Mouse (Mus musculus): ENCODE results near the gene Robo1. TPM values are rescaled to one million over a fixed set of nuclear protein-coding genes. Genes with fewer than 3 reads are reported as not detected.

Gene Robo1
- polyA plus RNA-seq, 1 experiment, result 74.4 TPM

GRCm38 (mm10) chr16:72924423-72925224, 616.5 kb downstream of the Robo1 start:
- Histone ChIP-seq H3K4me3 (ENCODE audit: insufficient read depth, low read depth, low read length) (no peak overlapping the region), H3K27ac (ENCODE audit: insufficient read depth, low read depth, low read length) (no peak overlapping the region), H3K4me1 (ENCODE audit: control insufficient read depth, insufficient read depth, low read length) (no peaks in the 10 kb centered on the region)
- TF ChIP-seq CTCF (IDR thresholded peaks at IDR 0.05; ENCODE audit: insufficient read depth, low read depth, low read length), result no peak
- TF ChIP-seq POLR2A (IDR thresholded peaks at IDR 0.05; ENCODE audit: insufficient read depth, low read depth, low read length), result no peak
- WGBS, result 12% methylated on average over 15 of the region's 15 CpGs

- no peak for TF ChIP-seq POLR2A (IDR thresholded peaks at IDR 0.05; ENCODE audit: insufficient read depth, low read depth, low read length)
- TF ChIP-seq CTCF (IDR thresholded peaks at IDR 0.05; ENCODE audit: insufficient read depth, low read depth, low read length), result no peak
These were observed 620.5 kb downstream of the Robo1 start for GRCm38 (mm10) chr16:72928525-72929122.

GRCm38 (mm10) chr16:72930871-72931270, 622.8 kb downstream of the Robo1 start:
- no peak overlapping the region for H3K4me3 ChIP-seq (ENCODE audit: insufficient read depth, low read depth, low read length)
- H3K4me1 ChIP-seq (ENCODE audit: control insufficient read depth, insufficient read depth, low read length), result no peaks in the 10 kb centered on the region
- no peak overlapping the region for H3K27ac ChIP-seq (ENCODE audit: insufficient read depth, low read depth, low read length)
- WGBS, result 69% methylated on average over 4 of the region's 4 CpGs
- TF ChIP-seq POLR2A (IDR thresholded peaks at IDR 0.05; ENCODE audit: insufficient read depth, low read depth, low read length) (no peak), CTCF (IDR thresholded peaks at IDR 0.05; ENCODE audit: insufficient read depth, low read depth, low read length) (no peak)

More at GRCm38 (mm10) chr16:72928525-72929122, 620.5 kb downstream of the Robo1 start:
- no peak overlapping the region for H3K4me3 ChIP-seq (ENCODE audit: insufficient read depth, low read depth, low read length)
- H3K4me1 ChIP-seq (ENCODE audit: control insufficient read depth, insufficient read depth, low read length), result no peaks in the 10 kb centered on the region
- no peak overlapping the region for H3K27ac ChIP-seq (ENCODE audit: insufficient read depth, low read depth, low read length)
- 71% methylated on average over 6 of the region's 6 CpGs for WGBS

DNA sequence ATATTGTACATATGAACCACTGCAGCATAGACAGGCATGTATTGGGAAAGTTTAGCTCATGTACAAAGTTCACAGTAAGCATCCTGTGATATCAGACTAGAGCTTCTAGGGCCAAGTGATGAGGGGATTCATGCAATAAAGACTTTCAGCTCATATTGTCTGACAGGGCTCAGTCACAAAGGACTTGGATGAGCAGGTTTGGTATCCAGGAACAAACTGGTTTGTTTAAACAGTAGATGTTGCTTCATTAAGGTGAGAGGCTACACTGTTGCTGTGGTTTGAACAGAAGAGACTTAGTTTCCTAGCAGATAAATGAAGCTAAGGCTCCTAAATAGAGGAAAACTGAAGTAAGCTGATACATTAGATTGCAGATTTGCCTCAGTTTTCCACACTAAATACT, 626.8 kb downstream of the Robo1 start:
- TF ChIP-seq CTCF (IDR thresholded peaks at IDR 0.05; ENCODE audit: insufficient read depth, low read depth, low read length) (no peak), POLR2A (IDR thresholded peaks at IDR 0.05; ENCODE audit: insufficient read depth, low read depth, low read length) (no peak)
- Histone ChIP-seq H3K4me1 (ENCODE audit: control insufficient read depth, insufficient read depth, low read length) (no peaks in the 10 kb centered on the region), H3K4me3 (ENCODE audit: insufficient read depth, low read depth, low read length) (no peak overlapping the region)

GRCm38 (mm10) chr16:72937183-72937582, 629.1 kb downstream of the Robo1 start:
- Histone ChIP-seq H3K4me1 (ENCODE audit: control insufficient read depth, insufficient read depth, low read length) (no peaks in the 10 kb centered on the region), H3K4me3 (ENCODE audit: insufficient read depth, low read depth, low read length) (no peak overlapping the region), H3K27ac (ENCODE audit: insufficient read depth, low read depth, low read length) (no peak overlapping the region)
- no peak for TF ChIP-seq CTCF (IDR thresholded peaks at IDR 0.05; ENCODE audit: insufficient read depth, low read depth, low read length)
- TF ChIP-seq POLR2A (IDR thresholded peaks at IDR 0.05; ENCODE audit: insufficient read depth, low read depth, low read length), result no peak
- 71% methylated on average over 3 of the region's 3 CpGs for WGBS

More for the DNA sequence above, 626.8 kb downstream of the Robo1 start:
- no peak overlapping the region for H3K27ac ChIP-seq (ENCODE audit: insufficient read depth, low read depth, low read length)

GRCm38 (mm10) chr16:72939862-72940261, 631.8 kb downstream of the Robo1 start:
- Histone ChIP-seq H3K27ac (ENCODE audit: insufficient read depth, low read depth, low read length) (no peak overlapping the region), H3K4me1 (ENCODE audit: control insufficient read depth, insufficient read depth, low read length) (no peaks in the 10 kb centered on the region), H3K4me3 (ENCODE audit: insufficient read depth, low read depth, low read length) (no peak overlapping the region)
- TF ChIP-seq POLR2A (IDR thresholded peaks at IDR 0.05; ENCODE audit: insufficient read depth, low read depth, low read length), result no peak
- TF ChIP-seq CTCF (IDR thresholded peaks at IDR 0.05; ENCODE audit: insufficient read depth, low read depth, low read length), result no peak
- 94% methylated on average over 3 of the region's 3 CpGs for WGBS

GRCm38 (mm10) chr16:72940786-72941185, 632.7 kb downstream of the Robo1 start:
- Histone ChIP-seq H3K27ac (ENCODE audit: insufficient read depth, low read depth, low read length) (no peak overlapping the region), H3K4me1 (ENCODE audit: control insufficient read depth, insufficient read depth, low read length) (no peaks in the 10 kb centered on the region), H3K4me3 (ENCODE audit: insufficient read depth, low read depth, low read length) (no peak overlapping the region)
- WGBS, result 92% methylated on average over 8 of the region's 8 CpGs
- TF ChIP-seq POLR2A (IDR thresholded peaks at IDR 0.05; ENCODE audit: insufficient read depth, low read depth, low read length) (no peak), CTCF (IDR thresholded peaks at IDR 0.05; ENCODE audit: insufficient read depth, low read depth, low read length) (no peak)

- Histone ChIP-seq H3K4me3 (ENCODE audit: insufficient read depth, low read depth, low read length) (no peak overlapping the region), H3K27ac (ENCODE audit: insufficient read depth, low read depth, low read length) (no peak overlapping the region), H3K4me1 (ENCODE audit: control insufficient read depth, insufficient read depth, low read length) (no peaks in the 10 kb centered on the region)
- no peak for TF ChIP-seq POLR2A (IDR thresholded peaks at IDR 0.05; ENCODE audit: insufficient read depth, low read depth, low read length)
- 95% methylated on average over 4 of the region's 4 CpGs for WGBS
These were observed 636.3 kb downstream of the Robo1 start for GRCm38 (mm10) chr16:72944403-72944802.

GRCm38 (mm10) chr16:72951969-72952368, 643.9 kb downstream of the Robo1 start:
- 84% methylated on average over 6 of the region's 6 CpGs for WGBS
- Histone ChIP-seq H3K27ac (ENCODE audit: insufficient read depth, low read depth, low read length) (no peak overlapping the region), H3K4me1 (ENCODE audit: control insufficient read depth, insufficient read depth, low read length) (no peaks in the 10 kb centered on the region), H3K4me3 (ENCODE audit: insufficient read depth, low read depth, low read length) (no peak overlapping the region)
- no peak for TF ChIP-seq CTCF (IDR thresholded peaks at IDR 0.05; ENCODE audit: insufficient read depth, low read depth, low read length)
- TF ChIP-seq POLR2A (IDR thresholded peaks at IDR 0.05; ENCODE audit: insufficient read depth, low read depth, low read length), result no peak
